Mouse (Mus musculus): ENCODE data around the gene Shb.

The Shb gene

DNA sequence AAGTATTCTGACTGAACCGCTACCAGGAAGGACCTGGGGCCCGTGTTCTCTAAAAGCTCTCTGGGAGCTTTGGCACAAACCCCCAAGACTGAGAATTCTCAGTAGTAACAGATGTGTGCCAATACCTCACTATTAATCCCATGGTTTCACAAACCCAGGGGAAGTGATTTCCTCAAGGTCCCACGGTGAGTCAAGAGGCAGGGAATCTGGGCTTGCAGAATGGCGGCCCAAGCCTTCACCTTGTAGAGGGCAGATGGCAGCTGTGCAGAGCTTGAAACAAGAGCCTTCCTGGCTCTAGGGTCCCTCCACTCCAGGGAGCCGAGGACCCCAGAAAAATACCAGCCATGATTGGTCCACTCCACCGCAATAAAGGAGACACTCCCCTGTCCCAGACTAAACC lies 28.9 kb downstream of the Shb start:
- DNase-seq: no peak

DNA sequence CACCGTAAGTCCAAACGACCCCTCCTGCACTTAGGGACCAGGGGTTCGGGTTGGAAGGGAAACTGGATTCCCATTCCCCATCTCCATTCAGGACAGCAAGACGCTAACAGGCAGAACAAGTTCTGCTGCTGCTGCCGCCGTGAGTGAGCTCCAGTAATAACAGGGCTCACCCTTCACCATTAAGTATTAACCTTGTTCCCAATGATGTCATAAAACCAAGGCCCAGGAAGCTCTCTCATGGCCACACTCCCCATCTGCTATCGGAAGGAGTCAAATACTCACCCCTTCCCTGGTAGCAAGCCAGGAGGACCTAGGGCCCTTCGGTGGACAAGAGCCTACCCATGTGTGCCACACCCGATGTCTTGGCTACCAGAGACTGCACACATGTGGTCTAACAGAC lies 30.3 kb downstream of the Shb start:
- no peak for DNase-seq

DNA sequence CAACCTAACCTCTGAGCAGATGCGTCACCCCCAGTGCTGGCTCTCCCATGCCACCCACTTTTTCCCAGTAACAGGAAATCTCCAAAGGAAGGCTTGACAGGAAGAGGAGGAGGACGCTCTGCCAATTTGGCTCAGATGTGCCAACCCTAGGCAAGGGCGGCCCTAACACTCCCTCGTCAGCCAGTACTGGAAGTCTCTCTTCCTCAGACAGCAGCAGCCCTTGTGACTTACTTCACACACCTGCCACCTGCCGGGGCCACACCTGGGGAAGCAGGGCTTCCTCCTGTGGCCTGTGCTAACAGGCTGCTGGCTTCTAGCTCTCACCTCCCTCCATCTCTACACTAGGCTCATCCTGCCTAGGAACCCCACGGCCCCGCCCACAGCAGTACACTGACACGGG lies 31.9 kb downstream of the Shb start:
- no peak for DNase-seq

DNA sequence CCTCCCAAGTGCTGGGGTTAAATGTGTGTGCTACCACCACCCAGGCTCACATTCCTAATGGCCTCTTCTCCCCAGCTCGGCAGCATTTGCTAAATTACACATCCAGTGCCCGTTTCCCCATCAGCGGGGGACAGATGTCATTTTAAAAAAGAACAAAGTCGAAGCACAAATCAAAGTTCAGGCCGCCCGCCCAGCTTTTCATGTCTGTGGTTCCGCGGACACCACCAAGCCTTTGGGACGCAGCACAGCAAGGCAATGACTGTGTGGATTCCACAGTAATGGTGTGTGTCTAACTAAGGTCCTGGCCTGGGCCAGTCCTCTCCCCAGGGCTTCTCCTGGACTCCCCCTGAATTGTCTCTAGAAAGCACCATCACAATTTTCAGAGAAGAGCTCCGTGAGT lies 32.7 kb downstream of the Shb start:
- DNase-seq: no peak

DNA sequence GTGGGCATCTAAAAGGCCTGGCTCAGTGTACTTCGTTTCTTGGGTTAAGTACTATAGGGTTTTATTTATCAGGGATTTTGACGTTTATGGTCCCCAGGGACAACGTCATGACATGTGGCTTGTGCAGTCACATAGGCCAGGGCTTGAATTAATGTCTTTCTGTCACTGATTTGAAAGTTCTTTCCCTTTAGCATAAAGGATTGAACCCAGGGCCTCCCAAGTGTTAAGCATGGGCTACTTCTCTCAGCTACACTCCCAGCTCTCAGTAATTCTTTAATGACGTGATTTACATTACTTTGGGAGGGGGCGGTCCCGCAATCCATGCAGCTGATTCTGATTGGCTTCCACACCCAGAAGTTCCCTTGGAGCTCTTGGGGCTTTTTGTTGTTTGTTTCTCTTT lies 33.2 kb downstream of the Shb start:
- DNase-seq: no peak

DNA sequence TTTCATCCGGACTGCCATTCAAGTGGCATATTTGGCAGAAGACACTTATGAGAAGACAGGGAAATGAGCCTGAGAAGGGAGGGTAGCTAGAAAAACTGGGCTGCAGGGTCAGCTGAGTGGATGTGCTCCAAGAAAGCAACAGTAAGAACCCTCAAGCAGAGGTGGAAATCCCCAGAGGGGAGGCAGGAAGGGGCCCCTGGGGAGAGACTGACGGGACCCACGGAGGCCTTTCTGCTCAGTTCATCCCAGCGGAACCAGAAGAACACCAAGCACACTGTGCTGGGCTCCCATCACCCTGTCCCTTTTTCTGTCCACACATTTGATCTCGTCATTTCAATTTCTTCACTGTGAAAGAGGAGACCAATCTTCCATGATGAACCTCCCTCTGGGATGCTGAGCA lies 33.9 kb downstream of the Shb start:
- DNase-seq: no peak

DNA sequence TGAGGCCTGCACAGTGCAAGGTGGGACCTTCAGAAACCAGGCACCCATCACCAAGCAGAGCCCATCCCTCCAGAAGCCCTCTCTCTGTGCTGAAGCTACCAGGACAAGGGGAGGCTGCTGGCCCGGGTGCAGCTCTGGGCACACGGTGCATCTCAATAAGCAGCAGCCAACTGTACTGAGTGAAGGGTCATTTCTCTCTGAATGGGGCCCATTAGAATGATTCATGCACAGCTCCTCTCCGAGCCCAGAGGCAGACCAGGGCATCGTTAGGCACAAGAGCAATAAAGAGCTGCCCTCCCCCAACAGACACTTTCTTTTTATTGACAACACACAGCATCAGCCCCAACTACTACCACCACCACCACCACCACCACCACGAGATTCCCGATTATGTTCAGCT lies 35.0 kb downstream of the Shb start:
- no peak for DNase-seq

DNA sequence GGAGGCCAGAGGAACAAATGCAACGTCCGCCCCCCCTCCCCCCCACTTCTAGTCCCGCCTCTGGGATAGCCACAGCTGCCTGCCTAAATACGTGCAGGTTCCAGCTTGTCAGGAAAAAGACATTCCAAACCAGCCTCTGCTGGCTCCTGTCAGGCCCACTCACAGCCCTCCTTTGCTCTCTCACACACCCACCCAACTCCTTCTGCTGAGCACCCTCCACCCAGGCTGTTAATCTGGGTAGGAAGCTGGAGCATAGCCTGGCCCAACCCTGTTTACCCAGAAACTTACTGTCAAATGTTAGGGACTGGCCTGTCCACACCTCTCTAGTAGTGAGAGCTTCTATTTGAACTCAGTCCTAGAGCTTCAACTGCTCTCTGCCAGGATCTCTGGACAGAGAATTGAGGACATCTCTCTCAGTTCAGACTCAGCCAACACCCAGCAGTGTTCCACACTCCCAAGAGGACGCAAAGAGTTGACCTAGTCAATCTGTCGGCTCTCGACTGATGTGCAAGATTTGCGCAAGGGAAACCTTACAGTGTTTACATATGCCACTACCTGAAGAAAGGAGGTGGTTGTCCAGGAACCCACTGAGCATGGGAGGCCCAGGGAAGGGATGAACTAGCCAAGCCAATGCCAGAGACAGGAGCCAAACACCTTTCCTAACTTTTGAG lies 36.6 kb downstream of the Shb start:
- no peak for DNase-seq

DNA sequence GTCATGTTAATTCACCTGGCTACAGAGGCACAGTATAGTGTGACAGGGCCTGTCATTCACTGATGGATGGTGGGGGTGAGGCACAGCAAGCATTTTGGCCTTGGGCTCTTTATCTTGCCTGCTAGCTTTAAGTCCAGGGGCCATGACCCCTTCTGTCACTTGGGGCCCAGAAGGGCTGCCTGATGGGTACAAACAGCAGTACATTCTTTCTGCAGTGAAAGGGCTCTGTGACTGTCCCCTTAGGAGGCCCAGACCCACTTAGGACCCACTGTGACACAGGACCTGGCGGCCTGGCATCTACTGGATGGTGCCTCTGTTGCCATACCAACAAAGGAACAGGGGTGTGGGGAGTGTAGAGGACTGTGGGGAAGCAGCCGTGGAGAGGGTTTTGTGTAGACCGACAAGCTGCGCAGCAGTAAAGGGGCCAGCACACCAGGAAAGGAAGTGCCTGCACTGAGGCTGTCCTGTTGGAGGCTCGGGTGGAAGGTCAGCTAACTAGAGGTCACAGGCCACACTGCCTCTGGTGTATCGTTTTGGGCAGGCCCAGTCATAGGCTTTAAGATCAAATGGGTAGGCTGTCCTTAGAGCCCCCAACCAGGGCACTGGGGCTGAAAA lies 38.4 kb downstream of the Shb start:
- no peak for DNase-seq

DNA sequence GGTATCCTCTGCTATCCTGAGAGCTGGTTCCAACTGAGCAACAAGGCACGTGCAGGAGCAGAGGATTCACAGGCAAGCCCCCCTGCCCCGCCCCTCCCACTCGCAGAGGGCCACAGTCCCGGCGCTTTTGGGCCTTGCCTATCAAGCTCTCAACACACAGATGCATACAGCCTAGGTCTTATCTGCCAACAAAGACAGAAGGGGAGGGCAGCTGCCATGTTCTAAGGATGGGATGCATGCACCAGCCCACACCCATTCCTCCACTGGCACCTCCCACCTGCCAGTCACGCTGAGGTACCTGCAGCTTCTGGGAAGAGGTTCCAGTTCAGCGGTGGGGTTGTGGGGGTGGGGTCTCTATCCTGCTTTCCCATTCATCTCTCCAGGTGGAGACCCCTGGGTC lies 39.2 kb downstream of the Shb start:
- no peak for DNase-seq

DNA sequence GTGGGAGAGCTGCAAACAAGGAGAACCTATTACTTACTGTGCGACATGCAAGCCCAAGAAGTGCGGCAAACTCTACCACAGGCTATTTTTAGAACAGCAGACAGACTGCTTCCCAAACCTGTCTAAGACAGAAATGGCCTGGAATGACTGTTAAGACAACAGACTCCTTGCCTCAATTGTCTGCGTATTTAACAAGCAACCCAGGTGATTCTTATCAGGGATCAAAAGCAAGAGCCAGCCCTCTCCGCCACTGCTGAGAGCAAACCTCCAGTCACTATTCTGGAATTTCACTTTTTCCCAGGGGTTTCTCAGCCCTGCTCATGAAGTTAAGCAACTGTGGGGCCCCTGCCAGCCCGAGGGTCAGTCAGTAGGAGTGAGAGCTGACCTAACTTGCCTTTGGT lies 39.6 kb downstream of the Shb start:
- DNase-seq: no peak

DNA sequence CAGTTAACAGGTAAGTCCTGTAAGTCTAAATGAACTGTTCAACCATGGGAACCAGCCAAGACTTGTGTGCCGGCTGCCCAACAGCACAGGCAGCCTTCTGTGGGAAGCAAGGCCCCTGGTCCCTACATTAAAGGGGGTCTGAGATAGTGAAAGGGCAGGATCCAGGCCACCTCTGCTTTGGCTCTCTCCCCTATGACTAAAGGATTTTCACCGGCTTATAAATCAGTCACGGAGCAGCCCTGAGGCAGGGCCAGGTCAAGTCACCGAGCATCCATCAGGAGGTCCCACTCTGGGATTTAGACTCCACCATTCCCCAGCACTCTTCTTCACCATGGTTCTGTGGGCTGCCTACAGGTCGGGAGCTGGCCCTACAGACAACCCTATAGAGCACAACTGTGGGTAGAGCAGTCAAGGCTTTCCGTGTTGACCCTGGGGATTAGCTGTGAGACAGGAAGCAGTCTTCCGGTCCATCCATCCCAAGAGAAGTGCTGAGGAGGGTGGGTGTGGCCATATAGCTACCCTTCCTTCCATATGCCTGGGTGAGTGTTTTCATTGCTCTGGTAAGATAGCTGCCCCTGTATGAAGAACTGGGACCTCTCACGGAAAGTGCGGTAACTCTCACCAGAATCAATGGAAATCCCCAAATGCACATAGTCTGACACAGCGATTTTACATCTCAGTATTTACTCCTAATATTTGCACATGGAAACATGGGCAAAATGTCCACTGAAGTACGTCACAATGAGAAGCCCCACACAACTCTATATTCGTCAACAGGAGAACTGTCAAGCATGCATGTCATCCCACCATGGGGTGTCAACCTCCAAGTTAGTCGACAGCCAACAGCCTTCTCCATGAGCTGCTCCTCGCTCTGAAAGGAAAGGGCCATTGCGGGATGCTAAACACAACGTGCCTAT lies 40.3 kb downstream of the Shb start:
- DNase-seq: no peak

DNA sequence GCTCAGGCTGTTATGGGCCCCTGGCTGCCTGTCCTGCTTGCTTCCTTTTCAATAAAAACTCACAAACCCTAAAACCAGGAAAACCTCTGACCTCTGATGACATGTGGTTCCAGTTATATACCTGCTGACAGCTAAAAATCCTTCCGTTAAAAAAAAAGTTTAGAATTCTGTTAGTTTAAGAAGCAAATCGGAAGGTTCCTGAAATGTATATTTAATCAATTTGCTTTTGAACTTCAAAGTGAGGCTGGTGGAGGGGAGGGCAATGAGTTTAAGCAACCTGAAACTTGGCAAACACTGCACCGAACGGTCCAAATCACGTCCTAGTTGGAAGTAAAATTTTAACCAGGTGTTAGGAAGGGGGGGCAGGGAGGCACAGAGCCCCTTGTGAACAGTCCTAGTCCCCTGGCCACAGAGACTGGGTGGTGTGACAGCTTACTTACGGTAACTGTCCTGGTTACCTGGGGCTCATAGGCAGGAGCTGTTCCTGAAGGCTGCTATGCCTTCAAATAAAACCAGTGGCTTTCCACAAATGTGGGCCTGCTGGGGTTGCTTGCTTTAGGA lies 41.1 kb downstream of the Shb start:
- no peak for DNase-seq

DNA sequence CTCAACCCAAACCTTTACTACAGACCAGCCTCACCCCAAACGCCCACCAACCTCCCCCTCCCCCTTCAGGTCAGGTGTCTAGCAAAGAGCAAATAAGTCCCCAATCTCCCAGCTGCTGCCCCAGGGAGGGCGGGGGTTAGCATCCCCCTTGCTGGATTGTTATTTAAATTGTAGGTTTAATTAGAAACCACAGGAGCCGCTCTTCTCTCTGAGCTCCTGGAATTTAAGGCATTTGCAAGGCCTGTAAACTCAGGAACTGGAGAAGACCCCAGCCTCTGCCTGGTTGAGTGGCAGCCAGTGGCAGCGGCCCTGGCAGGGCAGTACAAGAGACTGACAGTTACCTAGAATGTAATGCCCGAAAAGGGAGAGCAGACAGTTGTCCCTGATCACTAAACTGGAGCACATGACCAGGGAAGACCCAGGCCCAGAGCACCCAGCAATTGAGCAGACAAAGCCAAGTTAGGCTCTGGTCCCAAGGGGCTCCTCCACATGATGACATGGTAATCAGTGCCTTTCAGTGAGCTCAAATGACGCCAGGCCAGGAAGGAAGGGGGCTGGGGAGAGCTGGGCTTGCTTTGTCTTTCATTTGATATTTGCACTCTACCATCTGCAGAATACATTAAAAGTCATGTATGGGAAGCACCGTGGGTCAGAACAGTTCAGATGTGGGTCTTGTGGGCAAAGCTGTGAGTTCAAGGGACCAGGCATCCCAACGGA lies 42.1 kb downstream of the Shb start:
- no peak for DNase-seq

DNA sequence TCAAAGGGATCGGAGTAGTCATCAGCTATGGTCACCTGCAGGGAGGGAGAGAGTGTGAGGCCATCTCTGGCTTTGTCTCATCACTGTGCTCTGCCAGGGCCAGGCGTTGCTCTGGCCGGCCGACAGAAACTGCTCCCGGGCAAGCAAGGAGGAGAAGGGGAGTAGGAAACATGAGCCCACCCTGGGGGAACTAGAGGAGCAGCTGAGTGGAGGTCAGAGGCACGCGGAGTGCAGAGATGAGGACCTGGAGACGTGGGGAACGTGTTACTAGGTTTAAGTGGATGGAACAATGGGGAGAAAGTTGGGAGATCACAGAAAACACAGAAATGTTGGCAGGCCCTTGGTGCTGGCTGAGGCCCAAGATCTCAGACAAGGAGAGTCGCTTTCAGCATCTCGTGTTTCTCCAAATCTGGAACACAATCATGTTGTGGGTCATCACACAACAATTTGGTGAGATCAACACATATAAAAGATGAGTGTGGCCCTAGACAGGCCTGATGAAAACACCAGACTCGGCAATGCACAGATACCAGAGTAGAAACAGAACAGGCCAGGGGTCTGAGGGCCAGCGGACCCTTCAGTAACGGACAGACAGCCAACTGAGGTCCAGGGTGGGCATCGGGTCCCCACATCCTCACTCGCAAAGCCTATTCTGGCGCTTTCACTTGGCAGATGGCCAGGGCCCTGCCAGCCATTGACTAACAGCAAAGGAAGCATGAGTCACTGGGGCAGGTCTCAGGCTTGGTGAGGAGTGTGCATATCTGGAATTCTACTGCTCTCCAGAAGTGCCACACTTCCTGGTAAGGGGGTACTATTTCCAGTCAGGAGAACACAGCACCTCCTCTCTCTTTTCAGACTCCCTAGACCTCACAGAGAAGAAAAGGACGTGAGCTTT lies 42.9 kb downstream of the Shb start:
- peak; percentile 58 for DNase-seq

DNA sequence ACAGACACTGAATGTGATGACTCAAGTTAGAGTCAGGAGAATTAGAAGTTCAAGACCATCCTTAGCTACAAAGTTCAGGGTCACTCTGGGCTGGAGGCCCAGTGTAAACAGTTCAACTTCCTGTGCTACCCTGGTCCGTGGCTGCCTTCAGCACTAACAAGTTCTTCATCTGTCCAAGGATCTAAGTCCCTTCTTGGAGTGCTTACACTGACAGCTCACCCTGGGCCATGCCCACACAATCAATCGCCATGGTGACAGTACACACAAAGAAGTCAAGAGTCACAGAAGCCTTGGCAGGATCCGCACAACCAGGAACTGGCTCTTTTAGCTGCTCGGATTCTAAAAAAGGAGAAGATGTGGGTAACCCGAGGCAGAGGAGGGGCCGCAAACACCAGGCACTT lies 44.6 kb downstream of the Shb start:
- no peak for DNase-seq

DNA sequence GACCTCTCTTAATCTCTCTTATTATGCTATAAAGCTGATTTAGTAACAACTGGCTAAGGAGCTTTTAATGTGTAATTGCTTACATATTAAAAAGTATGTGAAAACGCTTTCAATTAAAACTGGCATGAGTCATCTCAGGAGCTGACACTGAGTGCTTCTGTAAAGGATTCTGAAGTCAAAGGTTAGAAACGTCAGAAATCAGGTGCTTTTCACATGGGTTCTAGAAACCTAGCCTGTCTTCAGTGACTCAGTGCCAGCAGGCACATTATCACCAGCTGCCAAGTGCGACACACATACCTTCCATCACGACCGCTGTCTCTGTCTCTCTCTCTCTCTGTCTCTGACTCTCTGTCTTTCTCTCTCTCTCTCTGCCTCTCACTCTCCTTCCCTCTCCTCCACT lies 47.2 kb downstream of the Shb start:
- DNase-seq: no peak

DNA sequence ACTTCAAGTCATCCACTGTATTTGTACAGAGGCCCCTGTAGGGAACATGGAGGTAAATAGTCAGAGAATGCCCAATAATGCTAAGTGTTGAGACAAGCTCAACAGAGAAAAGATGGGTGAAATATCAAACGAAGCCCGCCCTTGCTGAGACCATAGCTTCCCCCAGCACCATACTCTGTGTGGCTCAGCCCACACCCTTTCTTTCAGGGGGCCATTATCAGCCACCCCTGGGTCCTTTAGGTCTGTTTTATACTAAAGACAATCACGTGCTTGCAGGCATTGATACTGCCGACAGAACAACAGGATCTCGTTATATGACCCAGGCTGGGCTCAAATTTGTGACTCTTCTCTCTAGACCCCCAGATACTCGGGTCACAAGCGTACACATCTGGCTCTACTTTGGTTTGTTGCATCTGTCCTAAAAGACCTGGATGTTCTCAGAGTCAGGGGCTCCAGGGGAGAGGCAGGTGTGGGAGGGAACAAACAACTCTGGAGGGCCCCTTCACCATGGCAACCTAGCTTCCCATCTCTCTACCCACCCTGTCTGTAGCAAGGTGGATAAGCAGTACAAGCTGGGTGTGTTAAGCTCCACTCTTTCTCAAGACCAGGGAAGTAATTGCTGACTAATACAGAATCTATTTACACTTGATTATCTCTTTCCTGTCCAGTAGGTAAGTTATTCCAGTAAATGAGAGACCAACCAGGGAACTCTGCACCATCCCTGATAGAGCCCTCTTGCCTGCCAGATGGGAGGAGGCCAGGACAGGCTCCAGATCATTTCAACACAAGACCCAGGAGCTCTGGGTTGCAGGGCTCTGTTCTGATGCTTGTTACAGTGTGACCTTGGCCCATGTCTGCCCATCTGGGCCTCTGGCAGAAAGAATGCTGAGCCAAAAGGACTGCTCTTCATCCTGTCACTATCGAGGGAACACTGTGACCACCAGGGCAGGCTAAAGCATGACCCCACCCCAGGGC lies 48.7 kb downstream of the Shb start:
- DNase-seq: no peak

DNA sequence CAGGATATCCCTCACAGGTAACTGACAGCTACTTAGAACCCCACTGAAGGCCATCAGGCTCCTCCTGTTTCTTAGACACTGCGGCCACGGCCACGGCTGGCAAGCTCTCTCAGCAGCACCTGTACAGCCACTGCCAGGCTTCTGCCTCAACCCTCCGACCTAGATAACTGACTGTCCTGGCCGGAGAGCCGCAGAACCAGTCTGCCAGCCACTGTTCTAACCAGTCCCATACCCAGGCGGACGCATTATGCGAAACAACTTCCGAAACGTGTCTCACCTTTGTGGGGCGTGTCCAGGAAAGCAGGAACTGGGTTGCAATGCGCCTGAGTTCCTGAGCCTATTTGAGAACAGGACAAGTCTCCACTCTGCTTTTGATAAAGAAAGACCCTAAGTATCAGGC lies 50.0 kb downstream of the Shb start:
- no peak for DNase-seq

DNA sequence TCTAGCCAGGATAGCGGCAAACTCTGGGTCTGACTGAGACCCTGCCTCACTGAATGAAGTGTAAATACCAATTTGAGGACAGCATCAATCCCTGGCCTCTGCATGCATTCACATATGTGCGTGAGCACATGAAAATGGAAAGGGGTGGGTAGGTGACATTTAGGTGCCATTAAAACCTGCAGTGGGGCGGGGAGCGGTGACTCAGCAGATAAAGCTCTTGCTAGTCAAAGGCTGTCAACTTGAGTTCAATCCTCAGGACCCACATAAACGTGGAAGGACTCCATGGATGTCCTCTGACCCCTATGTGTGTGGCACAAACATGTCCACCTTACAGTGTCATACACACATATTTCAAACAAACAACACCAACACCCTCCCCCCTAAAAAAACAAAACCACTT lies 50.8 kb downstream of the Shb start:
- no peak for DNase-seq

DNA sequence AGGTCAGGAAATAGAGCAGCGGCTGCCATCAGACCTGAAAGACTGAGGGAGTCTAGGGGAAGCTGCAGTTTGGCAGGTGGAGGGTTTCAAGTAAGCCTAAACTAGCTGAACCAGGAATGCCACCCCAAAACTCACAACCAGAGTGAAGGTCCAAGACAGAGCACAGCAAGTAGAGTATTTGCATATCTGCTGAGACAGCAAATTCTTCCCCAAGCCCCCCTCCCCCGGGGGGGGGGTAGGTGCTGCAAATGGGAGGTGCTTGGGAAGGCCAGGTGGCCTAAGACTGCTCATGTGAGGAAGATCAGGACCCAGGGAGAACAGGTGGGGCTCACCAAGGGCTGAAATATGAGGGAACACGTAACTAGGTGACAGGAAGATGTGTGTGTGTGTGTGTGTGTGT lies 51.7 kb downstream of the Shb start:
- DNase-seq: no peak
